Mouse (Mus musculus) myocyte (in vitro differentiated cells): ENCODE measurements around the gene Caskin1. TPM values are rescaled to one million over a fixed set of nuclear protein-coding genes. Genes with fewer than 3 reads are reported as not detected.

Source experiments
- H3K27me3 ChIP-seq: one replicate; pipeline ENCODE4 v1.6.1; 2011; ENCODE audit not compliant: control insufficient read depth, insufficient read depth, insufficient read length
- H3K36me3 ChIP-seq: one replicate; pipeline ENCODE4 v1.6.1; 2011; ENCODE audit not compliant: control insufficient read depth, insufficient read depth
- H3K4me2 ChIP-seq: one replicate; pipeline ENCODE4 v1.6.1; 2011; ENCODE audit warnings: low read depth, control low read depth
- H3K4me3 ChIP-seq: one replicate; pipeline ENCODE4 v1.5.1; 2011; ENCODE audit warnings: mild to moderate bottlenecking, control low read depth, moderate library complexity
- H3K79me2 ChIP-seq: one replicate; pipeline ENCODE4 v1.6.1; 2011; ENCODE audit not compliant: control insufficient read depth, insufficient read depth
- H3ac ChIP-seq: one replicate; pipeline ENCODE4 v1.6.1; 2011; ENCODE audit not compliant: control insufficient read depth, insufficient read length
- CEBPB ChIP-seq: IDR thresholded peaks from 2 replicates; pipeline ENCODE4 v1.6.1; 2011; ENCODE audit warnings: mild to moderate bottlenecking, moderate library complexity; ENCODE audit not compliant: poor library complexity, insufficient read depth, severe bottlenecking
- E2F4 ChIP-seq: IDR thresholded peaks from one replicate; pipeline ENCODE4 v1.6.1; 2011; ENCODE audit warnings: mild to moderate bottlenecking, control low read depth, moderate library complexity; ENCODE audit not compliant: insufficient read depth
- MAX ChIP-seq: IDR thresholded peaks from one replicate; pipeline ENCODE4 v1.6.1; 2011; ENCODE audit warnings: low read depth, mild to moderate bottlenecking, control low read depth
- MYOD1 ChIP-seq, 3 experiments: IDR thresholded peaks; one replicate each; pipeline ENCODE4 v1.6.1; 2011; ENCODE audit warnings: control low read depth in 2 of 3, low read depth in 2 of 3, mild to moderate bottlenecking in 2 of 3, moderate library complexity in 1 of 3; ENCODE audit not compliant: insufficient read length in 2 of 3, control insufficient read depth in 1 of 3
- MYOG ChIP-seq, 3 experiments: IDR thresholded peaks; one replicate each; pipeline ENCODE4 v1.6.1; 2011; ENCODE audit warnings: control low read depth in 2 of 3, low read depth in 2 of 3, mild to moderate bottlenecking in 2 of 3; ENCODE audit not compliant: insufficient read length in 2 of 3, control insufficient read depth in 1 of 3, insufficient read depth in 1 of 3
- POLR2A ChIP-seq: IDR thresholded peaks from one replicate; pipeline ENCODE4 v1.6.1; 2011; ENCODE audit warnings: low read depth, mild to moderate bottlenecking, control low read depth, moderate library complexity; ENCODE audit not compliant: insufficient read length
- POLR2AphosphoS2 ChIP-seq: IDR thresholded peaks from one replicate; pipeline ENCODE4 v1.6.1; 2011; ENCODE audit warnings: low read depth, control low read depth; ENCODE audit not compliant: insufficient read length
- REST ChIP-seq: IDR thresholded peaks from one replicate; pipeline ENCODE4 v1.6.1; 2011; ENCODE audit warnings: mild to moderate bottlenecking, control low read depth, moderate library complexity; ENCODE audit not compliant: insufficient read depth, insufficient read length
- SRF ChIP-seq: IDR thresholded peaks from one replicate; pipeline ENCODE4 v1.6.1; 2011; ENCODE audit warnings: low read depth; ENCODE audit not compliant: control insufficient read depth, insufficient read length
- TCF12 ChIP-seq: IDR thresholded peaks from one replicate; pipeline ENCODE4 v1.6.1; 2011; ENCODE audit warnings: mild to moderate bottlenecking, control low read depth; ENCODE audit not compliant: poor library complexity, insufficient read depth, severe bottlenecking
- TCF3 ChIP-seq: IDR thresholded peaks from one replicate; pipeline ENCODE4 v1.6.1; 2011; ENCODE audit warnings: low read depth, control low read depth; ENCODE audit not compliant: insufficient read length
- USF1 ChIP-seq: IDR thresholded peaks from one replicate; pipeline ENCODE4 v1.6.1; 2011; ENCODE audit warnings: low read depth, mild to moderate bottlenecking, control low read depth, moderate library complexity
- polyA plus RNA-seq: library from polyadenylated mRNA; unstranded; fragments of >200 nt; fragmentation: generic; extraction: Trizol; gene quantifications from one replicate; pipeline ENCODE4 v1.2.1, GENCODE M21; 2012; ENCODE audit warnings: missing spikeins

The Caskin1 gene
- polyA plus RNA-seq, 1 experiment, result 0.16 TPM

- H3K4me3 ChIP-seq, result peak within 1 kb of the TSS; percentile 77
- H3K4me2 ChIP-seq, result peak within 1 kb of the TSS; percentile 95
- H3K36me3 ChIP-seq, result no peaks in the 10 kb centered on the region
- H3K79me2 ChIP-seq, result peaks cover 53% of the 10 kb centered on the region
- H3ac ChIP-seq, result peak within 1 kb of the TSS; percentile 11
- TF ChIP-seq SRF, result no peak
- TF ChIP-seq POLR2AphosphoS2, result peak; percentile 97
- peak; percentile 91 for TF ChIP-seq POLR2A
- no peaks in the 10 kb centered on the region for H3K27me3 ChIP-seq
These were observed 39.5 kb downstream of the Caskin1 start, which contains the start of gene Traf7 for GRCm38 (mm10) chr17:24527723-24528559. Gene Traf7 (minus strand): TSS chr17:24527938.

GRCm38 (mm10) chr17:24528560-24528918 lies 40.1 kb downstream of the Caskin1 start:
- no peak for TF ChIP-seq POLR2AphosphoS2
- TF ChIP-seq POLR2A, result no peak
- no peak for TF ChIP-seq CEBPB
- TF ChIP-seq TCF12, result no peak
- no peak for TF ChIP-seq SRF
- TF ChIP-seq MYOD1 (IDR thresholded peaks at IDR 0.05; ENCODE audit: control insufficient read depth in 1 of 3, insufficient read length in 2 of 3, low read depth in 2 of 3), result no peak
- no peak for TF ChIP-seq MAX
- no peak for TF ChIP-seq USF1
- no peak for TF ChIP-seq TCF3
- TF ChIP-seq REST, result no peak
- TF ChIP-seq MYOG (IDR thresholded peaks at IDR 0.05; ENCODE audit: control insufficient read depth in 1 of 3, insufficient read depth in 1 of 3, insufficient read length in 2 of 3, low read depth in 2 of 3), result no peak
- TF ChIP-seq E2F4, result no peak
- H3ac ChIP-seq, result peak overlapping the region; percentile 11
- peak overlapping the region; percentile 95 for H3K4me2 ChIP-seq
- H3K36me3 ChIP-seq, result no peaks in the 10 kb centered on the region
- H3K27me3 ChIP-seq, result no peaks in the 10 kb centered on the region
- peaks cover 47% of the 10 kb centered on the region for H3K79me2 ChIP-seq
- peak overlapping the region; percentile 77 for H3K4me3 ChIP-seq

DNA sequence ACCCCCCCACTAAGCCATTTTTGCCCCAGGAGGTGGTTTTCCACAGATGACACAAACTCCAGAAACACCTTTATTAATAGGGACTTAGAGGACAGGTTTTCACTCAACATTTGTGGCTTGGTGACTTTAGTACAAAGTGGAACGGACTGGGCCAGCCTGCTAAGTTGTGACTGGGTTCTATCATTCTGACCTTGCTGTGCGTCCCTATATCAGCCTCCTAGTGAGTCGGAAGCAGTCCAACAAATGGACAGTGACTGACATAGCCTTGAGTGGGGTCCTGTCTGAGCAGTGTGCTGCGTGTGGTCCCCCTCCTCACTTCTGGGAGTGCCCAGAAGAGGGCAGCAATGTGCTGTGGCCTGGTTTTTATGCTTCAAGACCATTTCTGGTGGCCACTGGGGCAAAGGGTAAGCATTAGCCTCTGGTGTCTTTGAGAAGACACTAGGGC lies 40.6 kb downstream of the Caskin1 start:
- TF ChIP-seq POLR2AphosphoS2 (peak; percentile 69), MAX (no peak), POLR2A (peak; percentile 23)
- Histone ChIP-seq H3K36me3 (no peaks in the 10 kb centered on the region), H3K79me2 (peaks cover 44% of the 10 kb centered on the region), H3K4me2 (peak overlapping the region; percentile 95), H3K4me3 (peak overlapping the region; percentile 77), H3ac (peak overlapping the region; percentile 11), H3K27me3 (no peaks in the 10 kb centered on the region)

- peaks cover 36% of the 10 kb centered on the region for H3K79me2 ChIP-seq
- peak overlapping the region; percentile 95 for H3K4me2 ChIP-seq
- H3ac ChIP-seq, result no peak overlapping the region
- H3K27me3 ChIP-seq, result no peaks in the 10 kb centered on the region
- TF ChIP-seq POLR2AphosphoS2 (no peak), POLR2A (no peak), MYOD1 (IDR thresholded peaks at IDR 0.05; ENCODE audit: control insufficient read depth in 1 of 3, insufficient read length in 2 of 3, low read depth in 2 of 3) (no peak), MAX (no peak), E2F4 (no peak), SRF (no peak), TCF12 (no peak), CEBPB (no peak), USF1 (no peak), TCF3 (no peak), REST (no peak), MYOG (IDR thresholded peaks at IDR 0.05; ENCODE audit: control insufficient read depth in 1 of 3, insufficient read depth in 1 of 3, insufficient read length in 2 of 3, low read depth in 2 of 3) (no peak)
- H3K36me3 ChIP-seq, result no peaks in the 10 kb centered on the region
- peak overlapping the region; percentile 77 for H3K4me3 ChIP-seq
These were observed 41.5 kb downstream of the Caskin1 start for GRCm38 (mm10) chr17:24529883-24530282.

- Histone ChIP-seq H3K4me2 (peak overlapping the region; percentile 95), H3ac (no peak overlapping the region), H3K79me2 (peaks cover 30% of the 10 kb centered on the region), H3K27me3 (no peaks in the 10 kb centered on the region), H3K36me3 (no peaks in the 10 kb centered on the region), H3K4me3 (peak overlapping the region; percentile 77)
- TF ChIP-seq POLR2A (peak; percentile 28), POLR2AphosphoS2 (peak; percentile 77), MYOG (IDR thresholded peaks at IDR 0.05; ENCODE audit: control insufficient read depth in 1 of 3, insufficient read depth in 1 of 3, insufficient read length in 2 of 3, low read depth in 2 of 3) (no peak)
These were observed 42.1 kb downstream of the Caskin1 start for GRCm38 (mm10) chr17:24530361-24531050.
